Mouse (Mus musculus): Measurements from ENCODE around the gene Otogl. TPM values are rescaled to one million over a fixed set of nuclear protein-coding genes. Genes with fewer than 3 reads are reported as not detected.
"Not testable (repeated sequence)": the region's sequence is repeated elsewhere in the genome, so short reads cannot be mapped to it uniquely, and the experiment has no call there.

The Otogl gene
- total and polyA plus RNA-seq, 2 experiments from 2014 or later = 0.21 to 0.43 TPM

- 47% methylated on average over 16 of the region's 16 CpGs for WGBS
- DNase-seq = peak; percentile 60
Observed at GRCm38 (mm10) chr10:107813814-107814483, 98.0 kb downstream of the Otogl start.

DNA sequence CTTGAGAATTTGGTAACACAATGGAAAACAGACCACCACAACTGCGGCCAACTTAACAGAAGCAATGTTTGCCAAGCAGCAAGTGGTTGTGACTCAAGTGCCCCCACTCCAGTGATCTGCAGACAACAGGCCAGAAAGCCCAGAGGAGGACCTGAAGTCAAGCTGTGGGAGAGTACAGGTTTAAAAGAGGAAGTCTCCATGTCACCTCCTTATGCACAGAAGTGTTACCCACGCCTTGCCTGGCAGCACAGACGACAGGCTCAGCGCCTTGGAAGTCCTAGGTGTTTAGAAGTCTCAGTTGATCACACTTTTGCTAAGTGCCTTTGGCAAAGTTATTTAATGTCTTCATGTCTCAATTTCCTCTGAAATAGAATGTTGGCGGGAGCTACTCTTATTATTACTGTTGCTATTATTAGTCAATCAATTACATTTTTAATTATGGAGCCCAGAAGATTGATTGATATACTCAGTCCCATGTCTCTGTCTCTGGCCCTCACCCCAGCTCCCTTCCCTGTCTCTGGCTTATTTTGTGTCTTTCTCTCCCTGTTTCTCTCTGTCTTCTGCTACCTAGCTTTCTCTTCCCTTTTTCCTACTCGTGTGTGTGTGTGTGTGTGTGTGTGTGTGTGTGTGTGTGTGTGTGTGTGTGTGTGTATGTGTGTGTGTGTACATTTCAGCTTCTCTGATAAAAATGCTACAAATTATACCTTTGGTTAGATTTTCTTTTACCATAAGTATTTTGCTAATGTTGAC, 101.1 kb downstream of the Otogl start:
- Histone ChIP-seq H3K27ac (ENCODE audit: low read depth, low read length) (no peak overlapping the region), H3K4me2 (ENCODE audit: low read depth) (no peak overlapping the region), H3K36me3 (ENCODE audit: insufficient read depth) (no peaks in the 10 kb centered on the region), H3K9ac (no peak overlapping the region), H3K27me3 (ENCODE audit: insufficient read depth, low read length) (no peaks in the 10 kb centered on the region), H3K4me3 (ENCODE audit: low read depth, low read length) (no peak overlapping the region), H3K4me1 (ENCODE audit: insufficient read depth) (peaks cover 6% of the 10 kb centered on the region; the same call in 1 of the 2 replicates), H3K9me3 (ENCODE audit: low read length) (no peaks in the 10 kb centered on the region)
- no peak for TF ChIP-seq CTCF (IDR thresholded peaks at IDR 0.05; ENCODE audit: low read depth)
- DNase-seq (no peak), ATAC-seq (no peak)
- WGBS = 80% methylated on average over 6 of the region's 6 CpGs

More at GRCm38 (mm10) chr10:107813814-107814483, 98.0 kb downstream of the Otogl start:
- TF ChIP-seq CTCF (IDR thresholded peaks at IDR 0.05; ENCODE audit: low read depth) = no peak
- no peaks in the 10 kb centered on the region for H3K9me3 ChIP-seq (ENCODE audit: low read length)
- peak overlapping the region; percentile 24 for H3K4me2 ChIP-seq (ENCODE audit: low read depth)
- no peak overlapping the region; the same call in 1 of the 2 replicates for H3K4me3 ChIP-seq (ENCODE audit: low read depth, low read length)
- no peak overlapping the region for H3K27ac ChIP-seq (ENCODE audit: low read depth, low read length)
- H3K27me3 ChIP-seq (ENCODE audit: insufficient read depth, low read length) = no peaks in the 10 kb centered on the region
- peaks cover 6% of the 10 kb centered on the region; the same call in 1 of the 2 replicates for H3K4me1 ChIP-seq (ENCODE audit: insufficient read depth)
- H3K9ac ChIP-seq = 0 out of 2 replicates have a peak overlapping the region, but pooled peaks have one; percentile 25
- peak; percentile 69 for ATAC-seq
- H3K36me3 ChIP-seq (ENCODE audit: insufficient read depth) = no peaks in the 10 kb centered on the region

DNA sequence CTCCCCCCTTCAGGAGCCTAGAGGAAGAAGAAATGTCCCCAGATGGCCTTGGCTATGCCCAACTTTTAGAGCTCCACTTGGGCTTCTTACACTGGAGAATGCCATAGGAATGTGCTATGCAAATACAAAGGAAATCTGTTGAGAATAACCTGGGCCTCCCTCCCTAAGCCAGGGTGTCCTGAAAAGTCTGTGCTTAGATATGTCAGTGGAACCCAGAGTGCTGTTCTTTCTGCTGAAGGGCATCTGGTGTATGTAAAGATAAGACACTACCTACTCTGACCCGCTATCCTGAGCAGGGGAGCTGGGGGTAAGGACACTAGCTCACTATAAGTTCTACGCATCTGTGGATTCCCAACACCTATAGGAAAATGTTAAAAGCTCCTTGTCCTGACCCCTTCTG, 106.7 kb downstream of the Otogl start:
- Histone ChIP-seq H3K36me3 (ENCODE audit: insufficient read depth) (no peaks in the 10 kb centered on the region), H3K27me3 (ENCODE audit: insufficient read depth, low read length) (no peaks in the 10 kb centered on the region), H3K9ac (no peak overlapping the region), H3K4me1 (ENCODE audit: insufficient read depth) (no peaks in the 10 kb centered on the region), H3K9me3 (ENCODE audit: low read length) (no peaks in the 10 kb centered on the region), H3K4me3 (ENCODE audit: low read depth, low read length) (no peak overlapping the region), H3K4me2 (ENCODE audit: low read depth) (no peak overlapping the region), H3K27ac (ENCODE audit: low read depth, low read length) (no peak overlapping the region)
- WGBS = 87% methylated on average over 2 of the region's 2 CpGs
- no peak for ATAC-seq
- no peak for DNase-seq
- TF ChIP-seq CTCF (IDR thresholded peaks at IDR 0.05; ENCODE audit: low read depth) = no peak

GRCm38 (mm10) chr10:107804285-107804684, 107.6 kb downstream of the Otogl start:
- 74% methylated on average over 2 of the region's 2 CpGs for WGBS
- DNase-seq = not testable (repeated sequence)

GRCm38 (mm10) chr10:107799671-107800353, 112.1 kb downstream of the Otogl start:
- H3K4me1 ChIP-seq (ENCODE audit: insufficient read depth) = no peaks in the 10 kb centered on the region
- H3K4me3 ChIP-seq (ENCODE audit: low read depth, low read length) = no peak overlapping the region
- H3K9ac ChIP-seq = no peak overlapping the region
- DNase-seq (peak; percentile 74), ATAC-seq (peak; percentile 82)
- H3K27me3 ChIP-seq (ENCODE audit: insufficient read depth, low read length) = no peaks in the 10 kb centered on the region
- WGBS = 9% methylated on average over 7 of the region's 7 CpGs
- TF ChIP-seq CTCF (IDR thresholded peaks at IDR 0.05; ENCODE audit: low read depth) = peak; percentile 78
- no peak overlapping the region for H3K27ac ChIP-seq (ENCODE audit: low read depth, low read length)
- H3K9me3 ChIP-seq (ENCODE audit: low read length) = no peaks in the 10 kb centered on the region
- H3K36me3 ChIP-seq (ENCODE audit: insufficient read depth) = no peaks in the 10 kb centered on the region
- H3K4me2 ChIP-seq (ENCODE audit: low read depth) = no peak overlapping the region

More at GRCm38 (mm10) chr10:107804285-107804684, 107.6 kb downstream of the Otogl start:
- not testable (repeated sequence) for H3K27ac ChIP-seq (ENCODE audit: low read depth, low read length); H3K4me1 ChIP-seq (ENCODE audit: insufficient read depth); ATAC-seq; H3K36me3 ChIP-seq (ENCODE audit: insufficient read depth); H3K4me3 ChIP-seq (ENCODE audit: low read depth, low read length); H3K4me2 ChIP-seq (ENCODE audit: low read depth); H3K9ac ChIP-seq; H3K27me3 ChIP-seq (ENCODE audit: insufficient read depth, low read length); H3K9me3 ChIP-seq (ENCODE audit: low read length)

- no peak overlapping the region for H3K9ac ChIP-seq
- no peak overlapping the region for H3K27ac ChIP-seq (ENCODE audit: low read depth, low read length)
- TF ChIP-seq CTCF (IDR thresholded peaks at IDR 0.05; ENCODE audit: low read depth) = no peak
- DNase-seq (no peak), ATAC-seq (no peak)
- no peaks in the 10 kb centered on the region for H3K27me3 ChIP-seq (ENCODE audit: insufficient read depth, low read length)
- H3K36me3 ChIP-seq (ENCODE audit: insufficient read depth) = no peaks in the 10 kb centered on the region
- H3K4me2 ChIP-seq (ENCODE audit: low read depth) = no peak overlapping the region
- H3K4me3 ChIP-seq (ENCODE audit: low read depth, low read length) = no peak overlapping the region
- 75% methylated on average over 10 of the region's 10 CpGs for WGBS
- no peaks in the 10 kb centered on the region for H3K4me1 ChIP-seq (ENCODE audit: insufficient read depth)
- H3K9me3 ChIP-seq (ENCODE audit: low read length) = no peaks in the 10 kb centered on the region
Observed at GRCm38 (mm10) chr10:107794812-107795756, 116.8 kb downstream of the Otogl start.
